Mouse (Mus musculus) gastrocnemius, postnatal 4 days (tissue): ENCODE measurements around the gene Olfr328. TPM values are rescaled to one million over a fixed set of nuclear protein-coding genes. Genes with fewer than 3 reads are reported as not detected.
"Not testable (repeated sequence)": the region's sequence is repeated elsewhere in the genome, so short reads cannot be mapped to it uniquely, and the experiment has no call there.

Experiments
- DNase-seq, 2 experiments: peaks; one replicate each; pipeline ENCODE4 v3.0.0; 2021 to 2022; ENCODE audit warnings: low spot score in 2 of 2, mixed read lengths in 2 of 2
- long read RNA-seq, 2 experiments: library from polyadenylated mRNA; stranded (forward); transcript quantifications; one replicate each; pipeline ENCODE4 v2.0.0; 2021
- total RNA-seq, 2 experiments: library from RNA; stranded (reverse); gene quantifications; 2 replicates each; pipeline ENCODE4 v1.2.3; 2021

The Olfr328 gene
- not detected for total RNA-seq
- long read RNA-seq, experiment 1, result 0 reads
- long read RNA-seq, experiment 2, result 0 reads

DNA sequence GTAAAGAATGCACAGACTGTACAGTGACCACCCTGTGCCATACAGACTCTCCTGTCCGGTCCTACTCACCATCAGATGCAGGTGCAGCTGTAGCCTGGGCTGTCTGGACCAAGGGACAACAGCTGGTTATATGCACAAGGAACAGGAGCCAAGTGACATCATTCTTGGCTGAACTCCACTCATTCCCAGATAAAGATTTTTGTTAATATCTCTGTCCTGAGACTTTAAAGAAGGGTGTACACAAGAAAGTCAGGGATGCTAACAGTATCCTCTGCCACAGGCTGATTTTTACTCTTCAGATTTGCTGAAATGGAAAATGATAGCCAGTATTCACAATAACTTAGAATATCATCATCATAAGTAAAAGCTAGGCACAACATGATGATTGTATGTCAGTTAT is at the start of gene Olfr328:
Gene Olfr328, minus strand, starts transcription at position 101 of the 400 bp plus-strand sequence.
- peak in 1 of 2 experiments; percentile 28 for DNase-seq

DNA sequence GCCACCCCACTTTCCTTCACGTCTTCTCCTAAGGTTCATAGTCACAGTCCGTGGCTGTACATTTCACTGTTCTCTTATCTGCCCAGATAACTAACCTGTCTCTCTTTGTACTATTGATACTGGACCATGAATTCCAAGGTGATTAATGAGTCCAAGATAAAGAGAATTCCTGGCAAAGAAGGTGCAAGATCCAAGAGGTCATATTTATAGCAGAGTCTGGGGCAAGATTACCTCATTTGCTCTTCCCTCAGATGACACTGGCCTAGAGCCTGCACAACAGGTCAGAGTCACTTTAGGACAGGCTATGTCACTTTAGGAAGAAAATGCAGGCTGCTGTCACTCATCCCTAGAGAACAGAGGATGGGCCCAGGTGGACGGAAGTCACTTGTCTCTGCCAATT is 49.8 kb upstream of the Olfr328 start:
- DNase-seq, result no peak

DNA sequence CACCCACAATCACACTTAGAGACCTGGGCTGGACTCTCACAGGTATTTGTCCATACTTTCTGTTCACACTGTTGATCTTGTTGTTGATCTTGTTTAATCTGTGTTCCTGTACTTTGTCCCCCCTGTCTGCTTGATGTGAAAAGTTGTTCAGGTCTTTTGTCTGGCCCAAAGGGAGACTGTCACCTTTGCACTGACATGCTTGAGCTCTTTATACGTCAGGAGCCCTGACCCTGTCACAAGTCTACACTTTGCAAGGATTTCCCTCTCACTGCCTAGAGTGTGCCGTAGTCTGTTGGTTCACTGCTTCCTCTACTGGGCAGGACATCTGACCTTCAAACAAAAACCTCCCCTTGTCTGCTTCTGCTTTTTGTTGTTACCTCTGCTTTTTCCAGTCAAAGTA is 49.3 kb upstream of the Olfr328 start:
- DNase-seq, result no peak

DNA sequence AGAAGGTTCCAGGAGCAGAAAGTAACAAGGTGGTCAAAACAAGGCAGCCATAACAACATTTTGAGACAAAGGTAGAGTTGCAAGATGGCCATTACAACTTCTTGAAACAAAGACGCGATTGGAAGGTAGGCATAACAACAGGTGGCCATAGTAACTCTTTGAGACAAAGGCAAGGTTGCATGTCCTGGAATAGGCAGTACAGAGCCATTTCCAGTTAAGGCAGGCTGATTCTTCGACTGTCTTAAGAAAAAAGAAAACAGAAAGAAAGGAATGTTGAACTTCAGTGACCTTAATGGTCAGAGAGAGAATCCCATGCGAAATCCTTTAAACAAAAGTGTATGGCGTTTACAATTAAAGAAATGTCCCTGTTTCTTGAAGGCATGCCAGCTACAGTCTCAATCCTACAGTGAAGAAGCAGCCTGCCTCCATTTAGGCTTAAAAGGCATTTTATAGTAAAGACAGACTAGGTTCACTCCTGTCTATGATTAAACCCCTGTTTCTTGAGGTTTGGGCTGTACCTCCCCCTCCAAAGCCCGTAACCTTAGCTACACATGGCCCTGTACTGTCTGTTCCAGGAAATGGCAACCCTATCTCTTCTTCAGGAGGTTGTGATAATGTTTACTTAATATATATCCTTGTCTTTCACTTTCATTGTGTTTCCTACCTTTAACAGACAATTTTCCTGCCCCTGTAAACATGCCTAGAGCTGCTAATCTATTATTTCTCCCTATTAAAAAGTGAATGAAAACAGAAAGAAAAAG is 47.5 kb upstream of the Olfr328 start:
- no peak for DNase-seq

DNA sequence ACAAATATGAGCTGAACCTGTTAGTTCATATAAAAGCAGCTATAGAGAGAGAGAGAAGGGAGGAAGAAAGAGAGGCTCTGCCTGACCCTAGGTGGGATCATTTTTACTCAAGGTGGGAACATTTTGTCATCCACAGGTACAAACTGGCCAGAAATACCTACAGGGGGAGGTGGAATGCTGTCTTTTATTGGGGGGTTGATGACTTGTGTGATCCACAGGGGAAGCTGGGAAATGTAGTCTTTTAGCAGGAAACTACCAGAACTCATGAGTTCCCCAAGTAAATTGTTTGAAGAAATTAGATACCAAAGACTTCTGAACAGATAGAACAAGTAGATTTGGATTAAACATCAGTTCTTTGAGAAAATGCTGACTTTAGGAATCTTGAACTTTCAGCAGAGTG is 46.6 kb upstream of the Olfr328 start:
- no peak for DNase-seq

DNA sequence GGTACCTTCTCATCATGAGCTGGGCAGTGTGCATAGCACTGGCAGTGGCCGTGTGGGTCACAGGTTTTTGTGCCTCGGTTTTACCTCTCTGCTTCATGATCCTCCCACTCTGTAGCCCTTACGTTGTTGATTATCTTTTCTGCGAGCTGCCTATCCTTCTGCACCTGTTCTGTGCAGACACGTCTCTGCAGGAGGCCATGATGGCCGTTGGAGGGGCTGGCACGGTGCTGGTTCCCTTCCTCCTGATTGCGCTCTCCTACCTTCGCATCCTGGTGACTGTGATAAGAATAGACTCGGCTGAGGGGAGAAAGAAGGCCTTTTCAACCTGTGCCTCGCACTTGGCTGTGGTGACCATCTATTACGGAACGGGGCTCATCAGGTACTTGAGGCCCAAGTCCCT is 42.4 kb upstream of the Olfr328 start:
- no peak for DNase-seq

DNA sequence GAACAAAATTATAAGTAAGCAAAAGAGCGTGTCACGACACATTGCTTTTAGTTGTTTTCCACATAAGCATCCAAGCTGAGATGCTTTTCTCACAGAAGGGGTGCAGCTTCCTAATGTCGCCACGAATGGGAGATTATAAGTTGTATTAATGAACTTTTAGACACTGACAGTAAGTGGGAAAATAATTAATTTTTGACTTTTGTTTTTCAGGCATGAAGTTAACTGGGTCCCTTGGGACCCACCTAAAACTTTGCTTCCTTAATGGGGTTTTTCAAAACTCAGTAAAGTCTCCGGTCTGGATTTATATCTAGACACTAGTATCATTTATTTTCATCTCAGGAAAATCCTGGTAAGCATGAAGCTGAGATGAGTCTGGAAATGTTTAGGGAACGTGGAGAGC is 39.4 kb upstream of the Olfr328 start, which contains the start of gene Olfr324:
Gene Olfr324, plus strand, starts transcription at position 301 of the 400 bp plus-strand sequence.
- no peak for DNase-seq

DNA sequence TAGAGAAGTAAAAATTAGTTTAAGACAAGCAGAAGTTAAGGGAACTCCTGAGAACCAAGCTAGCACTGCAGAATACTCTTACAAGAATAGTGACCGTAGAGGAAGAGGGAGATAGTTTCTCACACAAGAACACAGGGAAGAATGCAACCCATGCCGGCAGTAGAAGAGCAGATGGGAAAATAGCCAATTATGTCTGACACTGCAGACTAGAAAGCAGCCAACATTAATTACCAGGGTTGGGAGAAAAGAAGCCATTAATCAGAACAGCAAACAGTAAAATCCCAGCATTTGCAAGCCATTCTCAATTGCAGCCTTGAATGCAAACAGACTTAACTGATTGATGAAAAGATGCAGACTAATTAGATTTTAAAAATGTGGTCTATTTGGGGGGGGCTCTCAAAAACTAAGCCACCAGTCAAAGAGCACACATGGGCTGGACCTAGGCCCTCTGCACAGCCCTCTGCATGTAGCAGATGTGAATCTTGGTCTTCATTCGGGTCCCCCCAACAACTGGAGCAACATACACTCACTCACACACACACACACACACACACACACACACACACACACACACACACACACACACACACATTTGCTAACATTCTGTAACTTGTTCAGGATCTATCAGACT is 33.3 kb upstream of the Olfr328 start:
- DNase-seq, result no peak

DNA sequence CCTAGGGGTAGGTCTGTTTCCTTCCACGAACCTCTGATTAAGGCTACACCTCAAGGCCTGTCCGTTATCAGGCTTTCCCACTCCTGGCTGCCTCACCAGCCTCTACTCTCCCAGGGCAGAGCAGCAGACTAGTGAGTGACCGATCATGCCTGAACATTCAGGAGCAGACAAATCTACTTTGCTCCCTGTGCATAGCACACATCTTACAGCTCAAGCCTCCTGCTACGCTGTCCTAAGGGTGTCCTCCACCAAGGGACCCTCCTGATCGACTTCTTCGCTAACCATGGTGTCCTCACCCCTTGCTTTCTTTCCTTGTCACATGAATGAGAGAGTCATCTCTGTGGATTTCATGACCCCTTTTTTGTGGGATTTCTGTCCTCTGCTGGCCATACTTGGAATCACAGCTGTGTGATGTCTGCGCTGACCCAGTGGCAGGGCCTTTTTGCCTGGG is 32.5 kb upstream of the Olfr328 start:
- DNase-seq, result peak in 1 of 2 experiments; percentile 42

DNA sequence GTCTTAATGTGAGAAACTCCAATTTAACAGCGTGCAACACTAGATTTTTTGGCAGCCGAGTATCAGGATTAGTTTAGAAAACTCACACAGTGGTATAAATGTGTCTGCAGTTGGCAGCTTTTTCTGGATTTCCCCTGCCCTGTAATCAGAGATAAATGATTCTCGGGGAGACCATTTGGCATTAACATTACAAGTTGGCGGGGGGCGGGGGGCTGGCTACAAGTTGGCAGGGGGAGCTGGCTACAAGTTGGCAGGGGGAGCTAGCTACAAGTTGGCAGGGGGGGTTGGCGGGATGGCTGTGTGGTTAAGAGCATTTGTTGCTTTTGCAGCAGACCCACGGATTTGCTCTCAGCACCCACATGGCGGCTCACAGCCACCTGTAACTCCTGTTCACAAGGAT is 23.2 kb upstream of the Olfr328 start:
- no peak for DNase-seq

DNA sequence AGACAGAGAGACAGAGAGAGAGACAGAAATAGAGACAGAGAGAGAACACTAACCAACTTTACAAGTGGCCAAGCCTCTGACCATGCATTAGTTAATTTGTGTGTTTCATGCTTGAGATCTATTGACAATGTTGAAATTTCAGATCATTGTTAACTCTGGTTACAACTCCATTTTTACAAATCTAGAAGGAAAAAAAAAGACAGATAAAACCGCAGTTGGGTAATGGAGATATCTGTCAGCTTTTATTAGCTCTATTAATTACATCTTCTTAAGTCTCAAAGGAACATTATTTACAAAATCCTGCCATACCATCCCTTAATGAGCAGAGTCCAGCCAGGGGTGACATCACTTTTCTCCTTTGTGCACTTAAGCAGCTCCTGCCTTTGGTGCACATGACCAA is 22.0 kb upstream of the Olfr328 start, which contains the start of gene Olfr325:
Gene Olfr325, plus strand, starts transcription at position 301 of the 400 bp plus-strand sequence.
- DNase-seq, result no peak

DNA sequence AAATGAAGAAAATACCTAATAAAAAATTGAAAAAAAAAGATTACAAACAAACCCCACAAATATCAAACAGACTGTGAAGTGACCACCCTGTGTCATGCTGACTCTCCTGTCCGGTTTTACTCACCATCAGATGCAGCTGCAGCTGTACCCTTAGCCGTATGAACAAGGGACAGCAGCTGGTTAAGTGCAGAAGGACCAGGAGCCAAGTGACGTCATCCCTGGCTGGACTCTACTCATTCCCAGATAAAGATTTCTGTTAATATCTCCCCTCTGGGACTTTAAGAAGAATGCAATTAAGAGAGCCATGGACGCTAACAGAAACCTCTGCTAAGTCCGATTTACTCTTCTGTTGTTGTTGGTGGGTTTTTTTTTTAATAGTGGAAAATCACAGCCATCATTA is 15.0 kb upstream of the Olfr328 start, which contains the start of gene Olfr224:
Gene Olfr224, minus strand, starts transcription at position 149 of the 400 bp plus-strand sequence.
- peak; percentile 31 to 77 for DNase-seq

DNA sequence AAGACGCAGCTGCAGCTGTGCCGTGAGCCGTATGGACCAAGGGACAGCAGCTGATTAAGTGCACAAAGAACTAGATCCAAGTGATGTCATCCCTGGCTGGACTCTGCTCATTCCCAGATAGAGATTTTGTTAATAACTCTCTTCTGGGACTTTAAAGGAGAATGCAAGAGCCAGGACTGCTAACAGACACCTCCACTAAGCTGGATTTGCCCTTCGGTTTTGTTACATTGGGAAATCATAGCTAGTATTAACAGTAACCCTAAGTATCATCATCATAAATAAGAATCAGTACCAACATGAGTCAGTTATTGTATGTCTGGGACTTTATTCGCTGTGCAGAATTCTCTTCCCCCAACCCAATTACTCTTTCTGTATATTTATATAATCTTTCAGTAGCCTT is 9.1 kb downstream of the Olfr328 start, which contains the start of gene Olfr329-ps:
Gene Olfr329-ps, minus strand, starts transcription at position 101 of the 400 bp plus-strand sequence.
- DNase-seq, result peak in 1 of 2 experiments; percentile 14

DNA sequence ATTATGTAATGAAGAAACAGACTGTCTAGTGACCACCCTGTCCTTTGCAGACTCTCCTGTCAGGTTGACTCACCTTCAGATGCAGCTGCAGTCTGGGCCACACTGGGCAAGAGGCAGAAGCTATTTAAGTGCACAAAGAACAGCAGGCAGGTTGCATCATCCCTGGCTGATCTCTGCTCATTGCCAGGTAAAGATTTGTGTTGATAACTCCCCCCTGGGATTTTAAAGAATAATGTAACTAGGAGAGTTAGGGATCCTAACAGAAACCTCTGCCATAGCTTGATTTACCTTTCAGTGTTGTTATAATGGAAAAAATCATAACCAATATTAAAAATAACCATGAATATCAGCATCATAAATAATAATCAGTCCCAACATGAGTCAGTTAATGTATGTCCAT is 20.7 kb downstream of the Olfr328 start, which contains the start of gene Olfr330:
Gene Olfr330, minus strand, starts transcription at position 101 of the 400 bp plus-strand sequence.
- not testable (repeated sequence) for DNase-seq

DNA sequence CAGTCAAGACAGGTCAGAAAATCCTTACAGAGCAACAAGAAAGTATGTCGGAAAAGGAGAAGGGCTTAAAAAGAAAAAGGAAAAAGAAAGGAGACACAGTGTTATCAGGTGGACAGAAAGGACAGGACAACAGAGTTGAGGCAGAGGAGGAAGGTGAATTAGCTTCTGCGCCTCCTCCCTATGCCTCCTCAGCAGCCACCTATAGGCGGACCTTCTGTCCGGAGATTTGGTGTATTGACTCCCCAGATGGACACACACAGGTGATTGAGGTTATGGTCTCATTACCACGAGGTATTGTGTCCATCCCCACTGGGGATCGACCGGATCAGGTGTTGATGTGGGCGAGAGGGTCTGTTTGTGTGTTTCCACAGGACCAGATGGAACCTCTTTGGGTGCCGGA is 35.7 kb downstream of the Olfr328 start:
- peak; percentile 16 to 25 for DNase-seq

DNA sequence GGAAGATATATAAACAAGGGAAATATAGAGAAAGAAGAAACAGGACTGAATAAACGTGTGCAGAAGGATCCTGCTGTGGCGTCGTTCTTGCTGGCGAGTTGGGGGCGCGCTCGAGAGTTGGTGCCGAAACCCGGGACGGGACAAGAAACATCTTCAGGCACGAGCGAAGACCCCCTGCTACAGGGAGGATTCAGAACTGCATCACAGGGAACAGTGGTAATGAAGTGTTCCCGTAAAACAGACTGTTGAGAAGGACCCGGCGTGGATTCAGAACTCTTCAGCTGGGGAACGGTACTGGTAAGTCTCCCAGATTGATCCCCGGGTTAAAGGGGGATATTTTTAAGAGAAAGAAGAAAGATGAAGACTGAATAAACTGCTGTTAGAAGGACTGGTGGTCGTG is 36.5 kb downstream of the Olfr328 start:
- DNase-seq, result peak; percentile 87 to 95

DNA sequence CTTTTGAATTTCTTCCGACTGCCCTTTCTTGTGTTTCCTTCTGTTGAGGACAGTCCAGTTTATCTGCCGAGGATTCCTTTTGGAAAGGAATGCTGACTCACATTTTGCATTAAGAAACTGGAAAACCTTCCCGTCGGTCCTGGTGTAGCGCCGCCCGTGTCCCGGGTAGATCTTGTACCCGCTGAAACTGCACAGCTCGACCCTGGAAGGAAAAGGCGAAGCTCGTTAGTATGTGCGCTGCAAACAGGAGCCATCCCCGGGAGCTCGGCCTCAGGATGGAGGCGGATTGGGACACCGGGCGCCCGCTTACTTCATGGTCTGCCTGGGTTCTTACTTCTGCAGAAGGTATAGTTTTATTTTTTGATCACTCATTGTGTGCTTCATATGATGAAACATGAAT is 46.4 kb downstream of the Olfr328 start:
- DNase-seq, result not testable (repeated sequence)

DNA sequence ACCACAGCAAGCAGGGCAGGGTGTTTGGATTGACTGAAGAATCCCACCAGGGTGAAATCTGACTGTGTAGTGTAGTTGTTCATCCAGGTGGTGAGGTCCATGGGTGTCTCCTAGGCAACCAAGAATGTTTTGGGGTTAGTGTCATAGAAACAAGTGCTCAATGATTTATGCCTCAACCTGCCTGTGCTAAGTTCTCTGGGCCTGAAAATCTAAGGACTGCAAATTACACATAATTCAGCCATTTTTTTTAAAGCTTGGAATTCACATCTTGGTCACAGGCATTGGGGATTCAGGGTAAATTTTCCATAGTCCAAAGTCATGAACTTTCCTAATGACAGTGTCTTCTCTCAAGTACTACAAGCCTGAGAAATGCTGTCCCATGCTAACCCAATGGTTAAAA is 53.0 kb downstream of the Olfr328 start, which contains the start of gene Olfr331:
Gene Olfr331, minus strand, starts transcription at position 101 of the 400 bp plus-strand sequence.
- DNase-seq, result not testable (repeated sequence)
